Mouse (Mus musculus) left cerebral cortex, adult 6 months (tissue): ENCODE data around the gene Olfr285. TPM values are rescaled to one million over a fixed set of nuclear protein-coding genes. Genes with fewer than 3 reads are reported as not detected.

Experiments used
- long read RNA-seq, 2 experiments: library from polyadenylated mRNA; unstranded; transcript quantifications; one replicate each; pipeline ENCODE4 v2.0.0; 2019 to 2020
- polyA plus RNA-seq: library from polyadenylated mRNA; unstranded; fragments of <200 nt; fragmentation: Nextera tagmentation; gene quantifications from 2 replicates; pipeline ENCODE4 v1.2.3, GENCODE M21; 2021

Olfr285 gene
- not detected in 2 replicates for polyA plus RNA-seq
- long read RNA-seq, experiment 1, result 0 reads
- long read RNA-seq, experiment 2, result 0 reads

DNA sequence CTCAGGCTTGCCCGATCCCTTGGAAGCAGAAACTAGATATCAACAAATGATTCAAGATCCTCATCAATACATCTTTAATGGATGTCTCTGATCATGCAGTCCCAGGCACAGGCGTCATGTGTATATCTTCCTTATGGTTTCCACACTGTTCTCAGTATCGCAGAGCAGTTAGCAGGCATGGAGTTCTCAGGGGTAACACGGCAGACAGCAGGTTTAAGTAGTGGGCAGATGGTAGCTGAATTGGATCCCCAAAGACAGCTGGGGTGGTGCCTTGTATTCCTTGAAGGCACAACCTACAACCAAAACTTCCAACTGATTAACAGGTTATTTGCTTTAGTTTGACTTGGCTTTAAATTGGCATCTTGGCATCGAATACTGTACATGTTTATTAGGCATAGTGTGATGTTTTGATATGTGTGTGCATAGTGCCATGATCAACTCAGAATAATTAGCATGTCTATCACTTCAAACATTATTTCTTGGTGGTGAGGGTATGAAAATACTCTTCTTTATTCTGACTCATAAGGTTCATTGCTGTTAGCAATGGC, at the start of gene Olfr285:
Olfr285 (minus strand) TSS at position 177 of the 548 bp plus-strand sequence.

GRCm38 (mm10) chr15:98340887-98341286, 23.7 kb upstream of the Olfr285 start, which contains the start of gene Olfr284:
Gene Olfr284, minus strand, starts transcription at chr15:98340987.

DNA sequence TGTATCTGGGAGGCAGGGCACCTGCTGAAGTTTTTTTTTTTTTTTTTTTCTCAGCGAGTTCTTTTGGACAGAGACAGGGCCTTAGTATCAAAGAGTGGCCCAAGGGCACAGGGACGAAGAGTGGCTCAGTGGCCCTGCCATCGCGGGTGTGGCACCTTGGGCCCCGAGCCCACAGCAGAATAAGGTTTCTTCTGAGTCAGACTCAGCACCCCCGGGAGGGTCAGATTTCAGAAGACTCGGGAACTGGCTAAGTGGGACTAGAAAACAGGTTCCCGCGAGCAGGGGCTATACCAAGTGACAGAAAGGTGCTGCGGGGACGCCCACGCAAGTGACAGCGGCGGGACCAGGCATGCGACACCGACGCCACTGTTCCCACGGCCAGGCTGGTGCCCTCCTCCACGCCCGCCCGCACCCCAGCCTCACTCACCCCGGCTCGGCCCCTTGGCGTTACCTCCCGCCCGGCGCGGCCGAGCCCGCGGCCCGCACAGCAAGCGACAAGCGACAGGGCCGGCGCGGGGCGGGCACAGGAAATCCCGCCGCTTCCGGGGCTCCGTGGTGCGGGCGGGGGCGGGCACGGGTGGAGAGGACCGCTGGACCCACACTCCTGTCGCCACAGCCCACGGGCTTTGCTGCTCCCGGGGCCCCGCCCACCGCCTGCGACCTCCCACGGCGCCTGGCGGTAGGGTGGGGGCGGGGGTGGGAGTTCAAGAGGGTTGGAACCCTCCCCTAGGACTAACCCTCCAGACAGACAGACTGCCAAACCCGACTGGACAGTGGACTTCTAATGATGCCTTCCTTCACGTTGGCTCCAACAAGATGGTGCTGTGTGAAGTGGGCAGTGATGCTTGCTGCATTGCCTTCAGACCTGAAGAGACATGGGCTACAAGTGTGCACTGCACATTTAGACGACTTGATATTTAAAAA, 21.3 kb downstream of the Olfr285 start, which contains the start of gene Zfp641:
Zfp641 (minus strand) TSS at position 534 of the 924 bp plus-strand sequence.

Other genes starting within 250 kb of the Olfr285 start
- gene Pfkm, start 224.8 kb downstream of the Olfr285 start, polyA plus RNA-seq, result 138 and 159 TPM in 2 replicates
- 2.0 and 2.9 TPM in 2 replicates for gene Senp1, start 223.6 kb downstream of the Olfr285 start, polyA plus RNA-seq
- 76.3 and 86.3 TPM in 2 replicates for gene Asb8, start 151.7 kb downstream of the Olfr285 start, polyA plus RNA-seq
- 9.3 and 21.0 TPM in 2 replicates for gene Ccdc184, start 150.2 kb downstream of the Olfr285 start, polyA plus RNA-seq
- 0.15 and 0.16 TPM in 2 replicates for gene Olfr288, start 121.8 kb downstream of the Olfr285 start, polyA plus RNA-seq
- gene Gm44579, start 96.4 kb downstream of the Olfr285 start, polyA plus RNA-seq, result 0.09 and 0.17 TPM in 2 replicates
- gene Olfr287, start 96.3 kb downstream of the Olfr285 start, polyA plus RNA-seq, result 4.3 and 7.3 TPM in 2 replicates
- not detected in 2 replicates for gene Olfr286, start 82.9 kb downstream of the Olfr285 start, polyA plus RNA-seq
- not detected in 2 replicates for gene H1fnt, start 60.1 kb downstream of the Olfr285 start, polyA plus RNA-seq
- gene Zfp641, start 21.2 kb downstream of the Olfr285 start, polyA plus RNA-seq, result 2.7 and 3.1 TPM in 2 replicates
- not detected in 2 replicates for gene Olfr284, start 23.6 kb upstream of the Olfr285 start, polyA plus RNA-seq
- gene Olfr283, start 63.6 kb upstream of the Olfr285 start, polyA plus RNA-seq, result not detected in 2 replicates
- gene Olfr282, start 113.9 kb upstream of the Olfr285 start, polyA plus RNA-seq, result not detected in 2 replicates
- gene Olfr281, start 135.2 kb upstream of the Olfr285 start, polyA plus RNA-seq, result not detected in 2 replicates
- gene OR5BS1P, start 152.5 kb upstream of the Olfr285 start, polyA plus RNA-seq, result not detected in 2 replicates
- gene Lalba, start 165.4 kb upstream of the Olfr285 start, polyA plus RNA-seq, result not detected in 2 replicates
- gene Olfr279, start 175.0 kb upstream of the Olfr285 start, polyA plus RNA-seq, result 0.01 TPM in 1 of 2 replicates, not detected in the other
- 39.2 and 43.9 TPM in 2 replicates for gene Kansl2, start 216.9 kb upstream of the Olfr285 start, polyA plus RNA-seq